Mouse (Mus musculus) left cerebral cortex, postnatal 10 days (tissue): ENCODE results near the gene Slc18a2. TPM values are rescaled to one million over a fixed set of nuclear protein-coding genes. Genes with fewer than 3 reads are reported as not detected.

Source experiments
- DNase-seq, 2 experiments: peaks; one replicate each; pipeline ENCODE4 v3.0.0; 2021 to 2022; ENCODE audit warnings: low spot score in 2 of 2, mixed read lengths in 1 of 2; ENCODE audit errors: extremely low spot score in 1 of 2
- intact Hi-C: fragments of 180-260 bp; cut with DNase I; formaldehyde crosslinking; loops from one replicate; pipeline ENCODE4 v1.15.1; 2025
- total RNA-seq, 2 experiments: library from RNA; stranded (reverse); gene quantifications; 2 replicates each; pipeline ENCODE4 v1.2.3; 2021

The Slc18a2 gene
- total RNA-seq = 1 to 10 TPM; 1.9 to 2.6 TPM

GRCm38 (mm10) chr19:59260718-59261442, at the start of gene Slc18a2:
Slc18a2 (plus strand) TSS chr19:59260896.
- intact Hi-C loops = no loop called here
- DNase-seq = peak in 1 of 2 experiments; percentile 49

GRCm38 (mm10) chr19:59216891-59217290, 43.8 kb upstream of the Slc18a2 start:
- DNase-seq = no peak
- intact Hi-C loops = no loop called here

- no peak for DNase-seq
- intact Hi-C loops = no loop called here
Measured at GRCm38 (mm10) chr19:59218991-59219390, 41.7 kb upstream of the Slc18a2 start, which contains the start of gene Kcnk18. Kcnk18 (plus strand) TSS chr19:59219214.

- intact Hi-C loops = no loop called here
Measured at GRCm38 (mm10) chr19:59221131-59221530, 39.6 kb upstream of the Slc18a2 start.

DNA sequence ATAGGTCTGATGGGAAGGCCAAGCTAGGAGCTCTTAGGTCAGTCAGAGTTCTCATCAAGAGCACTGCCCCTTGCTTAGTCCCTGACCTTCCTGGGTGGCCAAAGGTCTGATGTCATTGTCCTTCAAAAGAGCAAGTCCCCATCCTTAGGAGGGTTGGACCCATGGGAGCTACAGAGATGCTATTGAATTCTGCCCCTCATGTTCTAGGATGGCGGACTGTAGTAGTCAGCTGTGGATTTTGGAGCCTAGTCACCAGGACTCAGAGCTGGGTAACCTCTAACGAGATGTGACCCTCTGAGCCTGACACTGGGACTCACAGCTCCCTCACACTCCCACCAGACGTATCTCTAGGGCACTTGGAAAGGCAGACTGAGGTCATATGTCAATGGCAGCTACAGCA, 32.3 kb upstream of the Slc18a2 start:
- intact Hi-C loops = no loop called here

More at GRCm38 (mm10) chr19:59221131-59221530, 39.6 kb upstream of the Slc18a2 start:
- no peak for DNase-seq

DNA sequence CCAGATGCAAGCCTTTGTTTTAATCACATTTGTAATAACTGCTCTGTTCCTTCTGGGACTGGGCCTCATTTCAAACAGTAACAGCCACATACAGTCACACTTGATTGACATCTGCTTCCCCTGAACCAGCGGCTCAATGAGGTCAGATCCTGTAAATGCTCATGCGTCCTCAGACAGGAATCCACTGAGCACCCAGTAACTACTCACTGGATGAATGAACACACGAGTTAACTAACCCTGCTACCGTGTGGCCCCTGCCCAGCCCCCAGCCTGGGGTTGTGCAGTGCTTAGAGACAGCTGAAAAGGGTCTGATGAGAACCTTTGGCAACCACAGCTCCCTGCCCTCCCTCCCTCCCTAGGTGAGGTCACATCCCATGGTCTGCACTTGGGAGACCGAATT, 27.9 kb upstream of the Slc18a2 start:
- intact Hi-C loops = no loop called here
- DNase-seq = no peak

More for the DNA sequence above, 32.3 kb upstream of the Slc18a2 start:
- no peak for DNase-seq

- DNase-seq = no peak
- intact Hi-C loops = no loop called here
Measured at GRCm38 (mm10) chr19:59235001-59235400, 25.7 kb upstream of the Slc18a2 start.

DNA sequence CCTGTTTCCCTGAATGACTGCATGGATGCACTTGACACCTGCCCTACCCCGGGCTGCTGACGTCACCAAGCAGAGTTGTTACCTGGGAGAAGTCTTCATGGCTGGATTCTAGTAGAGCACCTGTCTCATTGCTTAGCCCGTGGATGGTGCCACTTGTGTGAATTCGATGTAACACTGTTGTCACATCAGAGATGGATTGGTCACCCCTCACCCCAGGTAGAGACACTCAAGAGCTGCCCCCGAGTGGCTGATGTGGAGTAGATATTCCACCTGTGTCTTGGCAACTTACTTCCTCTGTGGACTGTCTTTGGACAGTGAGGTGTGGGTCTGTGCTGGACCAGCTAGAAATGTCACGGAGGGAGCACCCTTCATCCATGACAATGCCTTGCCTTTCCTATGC, 24.6 kb upstream of the Slc18a2 start:
- no peak for DNase-seq
- intact Hi-C loops = no loop called here

DNA sequence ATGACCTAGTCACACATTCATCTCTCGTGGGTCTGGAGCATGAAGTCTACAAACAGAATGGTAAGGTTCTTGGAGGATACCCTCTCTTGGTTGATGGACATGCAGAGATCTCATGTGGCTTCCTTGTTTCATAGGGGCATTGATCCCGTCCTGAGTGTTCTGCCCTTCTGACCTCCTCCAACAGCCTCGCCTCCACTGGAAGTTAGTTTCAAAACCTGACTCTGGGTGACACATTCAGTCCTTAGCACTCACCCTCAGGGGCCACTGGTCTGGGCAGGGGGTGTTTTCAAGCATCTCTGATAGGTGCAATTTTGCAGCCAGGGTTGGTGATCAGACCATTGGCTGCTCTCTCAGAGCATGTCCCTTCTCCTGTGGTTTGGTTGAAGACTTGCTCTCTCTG, 22.1 kb upstream of the Slc18a2 start:
- intact Hi-C loops = loop anchor here (2.0 kb wide), 1 partner anchor 78 kb away; no protein-coding TSS in a partner anchor
- DNase-seq = no peak

GRCm38 (mm10) chr19:59239124-59239817, 21.4 kb upstream of the Slc18a2 start:
- intact Hi-C loops = loop anchor here (2.0 kb wide), 1 partner anchor 78 kb away; no protein-coding TSS in a partner anchor
- DNase-seq = peak; percentile 70 to 74

GRCm38 (mm10) chr19:59241987-59242386, 18.7 kb upstream of the Slc18a2 start:
- intact Hi-C loops = no loop called here
- DNase-seq = no peak

DNA sequence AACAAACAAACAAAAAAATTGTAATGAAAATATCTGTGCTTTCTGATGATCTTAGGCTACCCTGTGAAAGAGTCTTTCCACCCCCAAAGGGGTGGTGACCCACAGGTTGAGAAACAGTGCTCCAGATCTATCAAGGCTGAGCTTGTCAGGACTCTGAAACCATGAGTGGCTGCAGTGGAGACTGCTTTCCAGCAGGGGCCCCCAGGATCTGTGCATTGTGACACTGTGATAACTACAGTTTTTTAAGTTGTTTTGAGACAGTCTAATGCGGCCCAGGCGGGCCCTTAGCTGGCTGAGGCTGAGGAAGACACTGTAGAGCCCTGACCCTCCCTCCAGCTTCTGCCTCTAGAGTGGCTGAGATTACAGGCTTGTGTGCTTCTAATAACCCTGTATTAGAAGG, 17.6 kb upstream of the Slc18a2 start:
- intact Hi-C loops = no loop called here
- no peak for DNase-seq

GRCm38 (mm10) chr19:59248144-59248543, 12.6 kb upstream of the Slc18a2 start:
- DNase-seq = no peak
- intact Hi-C loops = no loop called here

GRCm38 (mm10) chr19:59248553-59249286, 12.0 kb upstream of the Slc18a2 start:
- DNase-seq = no peak

GRCm38 (mm10) chr19:59252651-59253050, 8.0 kb upstream of the Slc18a2 start:
- intact Hi-C loops = no loop called here
- DNase-seq = no peak

More at GRCm38 (mm10) chr19:59248553-59249286, 12.0 kb upstream of the Slc18a2 start:
- intact Hi-C loops = no loop called here

DNA sequence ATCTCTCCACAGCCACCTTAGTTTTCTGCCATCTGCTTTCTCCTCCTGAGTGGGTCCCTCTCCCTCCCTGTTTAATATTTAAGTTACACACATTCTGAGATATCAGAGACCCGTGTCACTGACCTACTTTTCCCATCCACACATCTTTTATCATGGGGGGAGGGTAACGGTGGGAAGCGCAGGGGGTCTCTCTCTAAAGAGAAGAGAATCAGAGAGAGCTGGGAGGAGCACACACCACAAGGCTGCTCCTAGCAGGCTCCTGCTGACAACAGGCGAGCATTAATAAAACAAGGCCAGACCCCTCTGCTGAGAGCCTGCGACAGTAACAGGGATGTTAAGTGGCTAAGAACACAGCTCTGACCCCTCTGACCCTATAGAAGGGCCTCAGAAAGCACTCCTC, 1.1 kb upstream of the Slc18a2 start:
- no peak for DNase-seq
- intact Hi-C loops = no loop called here

DNA sequence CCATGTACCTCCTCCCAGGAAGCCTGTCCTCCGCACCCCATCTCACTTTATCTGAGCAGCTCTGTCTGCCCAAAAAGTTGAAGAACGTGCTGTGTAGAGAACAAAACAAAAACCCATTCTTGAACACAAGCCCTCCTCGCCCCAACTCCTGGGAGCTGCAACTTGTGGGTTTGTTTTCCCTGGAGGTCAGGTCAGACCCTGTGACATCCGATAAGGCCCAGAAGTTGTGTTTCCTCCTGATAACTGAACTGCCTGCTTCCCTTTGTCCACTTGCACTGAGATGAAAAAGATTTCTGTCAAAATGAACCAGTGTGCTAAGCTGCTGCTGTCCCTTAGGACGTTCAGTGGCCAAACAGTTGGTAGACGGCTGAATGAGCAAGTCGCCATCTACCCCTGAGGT, 908 bp downstream of the Slc18a2 start:
- intact Hi-C loops = no loop called here

GRCm38 (mm10) chr19:59263171-59263570, 2.5 kb downstream of the Slc18a2 start:
- intact Hi-C loops = no loop called here
- peak in 1 of 2 experiments; percentile 52 for DNase-seq

More for the DNA sequence above, 908 bp downstream of the Slc18a2 start:
- DNase-seq = no peak

GRCm38 (mm10) chr19:59264838-59265532, 4.3 kb downstream of the Slc18a2 start:
- no peak for DNase-seq
- intact Hi-C loops = no loop called here
